Mouse (Mus musculus): ENCODE data around the gene Gar1. TPM values are rescaled to one million over a fixed set of nuclear protein-coding genes. Genes with fewer than 3 reads are reported as not detected.

Gar1 gene
- polyA plus RNA-seq, 1 experiment from 2014 or later, result 34.7 TPM

GRCm38 (mm10) chr3:129823293-129823692 lies 7.9 kb downstream of the Gar1 start:
- ATAC-seq, result no peak
- Histone ChIP-seq H3K9ac (ENCODE audit: low read depth, low read length) (no peak overlapping the region), H3K9me3 (replicated peaks; ENCODE audit: control insufficient read depth, low read length, poor library complexity, severe bottlenecking) (no peaks in the 10 kb centered on the region), H3K4me2 (ENCODE audit: low read length) (no peak overlapping the region), H3K27me3 (ENCODE audit: control insufficient read depth, insufficient read depth, low read depth, low read length) (no peaks in the 10 kb centered on the region), H3K4me1 (ENCODE audit: control insufficient read depth, insufficient read depth, low read length) (no peaks in the 10 kb centered on the region), H3K36me3 (ENCODE audit: control insufficient read depth, insufficient read depth, low read length) (peaks cover 14% of the 10 kb centered on the region), H3K27ac (ENCODE audit: low read length) (no peak overlapping the region), H3K4me3 (ENCODE audit: low read depth, low read length) (no peak overlapping the region)
- 56% methylated on average over 5 of the region's 5 CpGs for WGBS

- peaks cover 14% of the 10 kb centered on the region for H3K36me3 ChIP-seq (ENCODE audit: control insufficient read depth, insufficient read depth, low read length)
- H3K4me1 ChIP-seq (ENCODE audit: control insufficient read depth, insufficient read depth, low read length), result no peaks in the 10 kb centered on the region
- no peak within 1 kb of the TSS for H3K4me2 ChIP-seq (ENCODE audit: low read length)
- ATAC-seq, result no peak
- H3K27ac ChIP-seq (ENCODE audit: low read length), result no peak within 1 kb of the TSS
- no peaks in the 10 kb centered on the region for H3K27me3 ChIP-seq (ENCODE audit: control insufficient read depth, insufficient read depth, low read depth, low read length)
- no peaks in the 10 kb centered on the region for H3K9me3 ChIP-seq (replicated peaks; ENCODE audit: control insufficient read depth, low read length, poor library complexity, severe bottlenecking)
- no peak within 1 kb of the TSS for H3K4me3 ChIP-seq (ENCODE audit: low read depth, low read length)
- WGBS, result 64% methylated on average over 11 of the region's 11 CpGs
- H3K9ac ChIP-seq (ENCODE audit: low read depth, low read length), result no peak within 1 kb of the TSS
These were observed 8.9 kb downstream of the Gar1 start, which contains the start of gene Rrh for GRCm38 (mm10) chr3:129822206-129822775. Rrh (minus strand) TSS chr3:129822587.

- Histone ChIP-seq H3K9me3 (replicated peaks; ENCODE audit: control insufficient read depth, low read length, poor library complexity, severe bottlenecking) (no peaks in the 10 kb centered on the region), H3K27me3 (ENCODE audit: control insufficient read depth, insufficient read depth, low read depth, low read length) (no peaks in the 10 kb centered on the region), H3K4me2 (ENCODE audit: low read length) (no peak overlapping the region), H3K4me3 (ENCODE audit: low read depth, low read length) (no peak overlapping the region), H3K36me3 (ENCODE audit: control insufficient read depth, insufficient read depth, low read length) (peaks cover 14% of the 10 kb centered on the region), H3K4me1 (ENCODE audit: control insufficient read depth, insufficient read depth, low read length) (no peaks in the 10 kb centered on the region), H3K27ac (ENCODE audit: low read length) (no peak overlapping the region), H3K9ac (ENCODE audit: low read depth, low read length) (no peak overlapping the region)
- 76% methylated on average over 8 of the region's 8 CpGs for WGBS
- ATAC-seq, result no peak
These were observed 9.5 kb downstream of the Gar1 start for GRCm38 (mm10) chr3:129821736-129822135.

- ATAC-seq, result no peak
- H3K4me3 ChIP-seq (ENCODE audit: low read depth, low read length), result no peak overlapping the region
- H3K4me1 ChIP-seq (ENCODE audit: control insufficient read depth, insufficient read depth, low read length), result no peaks in the 10 kb centered on the region
- H3K27ac ChIP-seq (ENCODE audit: low read length), result no peak overlapping the region
- 72% methylated on average over 9 of the region's 9 CpGs for WGBS
- peaks cover 11% of the 10 kb centered on the region for H3K36me3 ChIP-seq (ENCODE audit: control insufficient read depth, insufficient read depth, low read length)
- H3K9ac ChIP-seq (ENCODE audit: low read depth, low read length), result no peak overlapping the region
- no peaks in the 10 kb centered on the region for H3K9me3 ChIP-seq (replicated peaks; ENCODE audit: control insufficient read depth, low read length, poor library complexity, severe bottlenecking)
- no peaks in the 10 kb centered on the region for H3K27me3 ChIP-seq (ENCODE audit: control insufficient read depth, insufficient read depth, low read depth, low read length)
- no peak overlapping the region for H3K4me2 ChIP-seq (ENCODE audit: low read length)
These were observed 10.3 kb downstream of the Gar1 start for GRCm38 (mm10) chr3:129820847-129821246.

- ATAC-seq, result no peak
These were observed 27.4 kb downstream of the Gar1 start, which contains the start of gene Lrit3 for GRCm38 (mm10) chr3:129803765-129804164. Lrit3 (minus strand) TSS chr3:129804030.

GRCm38 (mm10) chr3:129799011-129799410 lies 32.2 kb downstream of the Gar1 start:
- no peaks in the 10 kb centered on the region for H3K9me3 ChIP-seq (replicated peaks; ENCODE audit: control insufficient read depth, low read length, poor library complexity, severe bottlenecking)
- 89% methylated on average over 2 of the region's 2 CpGs for WGBS
- H3K27me3 ChIP-seq (ENCODE audit: control insufficient read depth, insufficient read depth, low read depth, low read length), result no peaks in the 10 kb centered on the region
- H3K9ac ChIP-seq (ENCODE audit: low read depth, low read length), result no peak overlapping the region
- no peak overlapping the region for H3K4me3 ChIP-seq (ENCODE audit: low read depth, low read length)
- no peak for ATAC-seq
- H3K27ac ChIP-seq (ENCODE audit: low read length), result no peak overlapping the region
- H3K36me3 ChIP-seq (ENCODE audit: control insufficient read depth, insufficient read depth, low read length), result no peaks in the 10 kb centered on the region
- H3K4me2 ChIP-seq (ENCODE audit: low read length), result no peak overlapping the region
- H3K4me1 ChIP-seq (ENCODE audit: control insufficient read depth, insufficient read depth, low read length), result no peaks in the 10 kb centered on the region

More at GRCm38 (mm10) chr3:129803765-129804164, 27.4 kb downstream of the Gar1 start, which contains the start of gene Lrit3:
- Histone ChIP-seq H3K27ac (ENCODE audit: low read length) (no peak within 1 kb of the TSS), H3K4me2 (ENCODE audit: low read length) (no peak within 1 kb of the TSS), H3K4me1 (ENCODE audit: control insufficient read depth, insufficient read depth, low read length) (no peaks in the 10 kb centered on the region), H3K9ac (ENCODE audit: low read depth, low read length) (no peak within 1 kb of the TSS), H3K27me3 (ENCODE audit: control insufficient read depth, insufficient read depth, low read depth, low read length) (no peaks in the 10 kb centered on the region), H3K4me3 (ENCODE audit: low read depth, low read length) (no peak within 1 kb of the TSS), H3K36me3 (ENCODE audit: control insufficient read depth, insufficient read depth, low read length) (no peaks in the 10 kb centered on the region), H3K9me3 (replicated peaks; ENCODE audit: control insufficient read depth, low read length, poor library complexity, severe bottlenecking) (no peaks in the 10 kb centered on the region)
- 82% methylated on average over 10 of the region's 10 CpGs for WGBS

GRCm38 (mm10) chr3:129798551-129798950 lies 32.6 kb downstream of the Gar1 start:
- WGBS, result 92% methylated on average over 11 of the region's 11 CpGs
- no peaks in the 10 kb centered on the region for H3K36me3 ChIP-seq (ENCODE audit: control insufficient read depth, insufficient read depth, low read length)
- H3K9ac ChIP-seq (ENCODE audit: low read depth, low read length), result no peak overlapping the region
- H3K27me3 ChIP-seq (ENCODE audit: control insufficient read depth, insufficient read depth, low read depth, low read length), result no peaks in the 10 kb centered on the region
- no peaks in the 10 kb centered on the region for H3K4me1 ChIP-seq (ENCODE audit: control insufficient read depth, insufficient read depth, low read length)
- H3K4me2 ChIP-seq (ENCODE audit: low read length), result no peak overlapping the region
- no peak for ATAC-seq
- H3K27ac ChIP-seq (ENCODE audit: low read length), result no peak overlapping the region
- no peak overlapping the region for H3K4me3 ChIP-seq (ENCODE audit: low read depth, low read length)
- no peaks in the 10 kb centered on the region for H3K9me3 ChIP-seq (replicated peaks; ENCODE audit: control insufficient read depth, low read length, poor library complexity, severe bottlenecking)

DNA sequence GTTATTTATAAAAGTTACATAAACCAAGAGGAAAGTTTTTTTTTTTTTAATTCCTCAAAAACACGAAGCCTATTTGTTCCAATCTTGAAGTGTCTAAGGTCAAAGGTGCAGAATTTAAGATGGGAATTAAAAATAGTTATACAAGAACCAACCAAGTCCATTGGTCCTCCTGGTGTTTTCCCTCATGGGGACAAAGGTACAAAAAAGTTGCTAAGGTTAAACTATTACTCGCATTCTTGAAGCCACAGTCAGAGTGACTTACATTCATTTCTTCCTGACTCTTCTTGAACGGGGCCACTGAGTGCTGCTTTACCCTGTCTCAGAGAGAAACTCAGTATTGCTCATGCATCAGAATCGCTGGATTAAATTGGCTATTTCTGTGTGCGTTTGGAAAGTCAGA lies 33.9 kb downstream of the Gar1 start:
- Histone ChIP-seq H3K4me2 (ENCODE audit: low read length) (no peak overlapping the region), H3K27me3 (ENCODE audit: control insufficient read depth, insufficient read depth, low read depth, low read length) (no peaks in the 10 kb centered on the region), H3K36me3 (ENCODE audit: control insufficient read depth, insufficient read depth, low read length) (no peaks in the 10 kb centered on the region), H3K9ac (ENCODE audit: low read depth, low read length) (no peak overlapping the region), H3K9me3 (replicated peaks; ENCODE audit: control insufficient read depth, low read length, poor library complexity, severe bottlenecking) (no peaks in the 10 kb centered on the region), H3K27ac (ENCODE audit: low read length) (no peak overlapping the region), H3K4me1 (ENCODE audit: control insufficient read depth, insufficient read depth, low read length) (no peaks in the 10 kb centered on the region), H3K4me3 (ENCODE audit: low read depth, low read length) (no peak overlapping the region)
- WGBS, result 72% methylated on average over 5 of the region's 5 CpGs
- no peak for ATAC-seq

DNA sequence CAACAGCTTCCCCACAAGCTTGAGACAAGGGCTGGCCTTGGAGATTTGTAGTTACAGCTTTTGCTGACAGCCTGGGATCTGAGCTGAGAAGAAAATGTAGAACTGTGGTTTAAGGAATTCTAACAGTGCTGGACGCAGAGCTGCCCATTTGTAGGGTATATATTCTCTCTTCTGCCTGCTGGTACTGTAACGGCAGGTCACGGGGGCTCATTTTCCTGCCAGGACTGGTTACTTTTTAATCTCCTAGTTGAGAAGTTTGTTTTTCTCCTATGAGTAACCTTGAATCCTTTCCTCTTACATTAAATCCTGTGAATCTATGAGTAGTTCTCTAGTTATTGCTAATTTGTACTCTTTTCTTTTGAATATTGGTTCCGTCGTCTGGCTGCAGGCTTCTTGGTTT lies 37.4 kb downstream of the Gar1 start:
- Histone ChIP-seq H3K4me3 (ENCODE audit: low read depth, low read length) (no peak overlapping the region), H3K4me2 (ENCODE audit: low read length) (no peak overlapping the region), H3K4me1 (ENCODE audit: control insufficient read depth, insufficient read depth, low read length) (no peaks in the 10 kb centered on the region), H3K27me3 (ENCODE audit: control insufficient read depth, insufficient read depth, low read depth, low read length) (no peaks in the 10 kb centered on the region), H3K9ac (ENCODE audit: low read depth, low read length) (no peak overlapping the region), H3K9me3 (replicated peaks; ENCODE audit: control insufficient read depth, low read length, poor library complexity, severe bottlenecking) (no peaks in the 10 kb centered on the region), H3K27ac (ENCODE audit: low read length) (no peak overlapping the region), H3K36me3 (ENCODE audit: control insufficient read depth, insufficient read depth, low read length) (no peaks in the 10 kb centered on the region)
- WGBS, result 89% methylated on average over 5 of the region's 5 CpGs
- no peak for ATAC-seq
